Mouse (Mus musculus) myocyte (in vitro differentiated cells): Measurements from ENCODE around the gene Prss57. TPM values are rescaled to one million over a fixed set of nuclear protein-coding genes. Genes with fewer than 3 reads are reported as not detected.

Source experiments
- H3K27me3 ChIP-seq: one replicate; pipeline ENCODE4 v1.6.1; 2011; ENCODE audit not compliant: control insufficient read depth, insufficient read depth, insufficient read length
- H3K36me3 ChIP-seq: one replicate; pipeline ENCODE4 v1.6.1; 2011; ENCODE audit not compliant: control insufficient read depth, insufficient read depth
- H3K4me2 ChIP-seq: one replicate; pipeline ENCODE4 v1.6.1; 2011; ENCODE audit warnings: low read depth, control low read depth
- H3K4me3 ChIP-seq: one replicate; pipeline ENCODE4 v1.5.1; 2011; ENCODE audit warnings: mild to moderate bottlenecking, control low read depth, moderate library complexity
- H3K79me2 ChIP-seq: one replicate; pipeline ENCODE4 v1.6.1; 2011; ENCODE audit not compliant: control insufficient read depth, insufficient read depth
- H3ac ChIP-seq: one replicate; pipeline ENCODE4 v1.6.1; 2011; ENCODE audit not compliant: control insufficient read depth, insufficient read length
- CEBPB ChIP-seq: IDR thresholded peaks from 2 replicates; pipeline ENCODE4 v1.6.1; 2011; ENCODE audit warnings: mild to moderate bottlenecking, moderate library complexity; ENCODE audit not compliant: poor library complexity, insufficient read depth, severe bottlenecking
- E2F4 ChIP-seq: IDR thresholded peaks from one replicate; pipeline ENCODE4 v1.6.1; 2011; ENCODE audit warnings: mild to moderate bottlenecking, control low read depth, moderate library complexity; ENCODE audit not compliant: insufficient read depth
- MAX ChIP-seq: IDR thresholded peaks from one replicate; pipeline ENCODE4 v1.6.1; 2011; ENCODE audit warnings: low read depth, mild to moderate bottlenecking, control low read depth
- MYOD1 ChIP-seq, 3 experiments: IDR thresholded peaks; one replicate each; pipeline ENCODE4 v1.6.1; 2011; ENCODE audit warnings: control low read depth in 2 of 3, low read depth in 2 of 3, mild to moderate bottlenecking in 2 of 3, moderate library complexity in 1 of 3; ENCODE audit not compliant: insufficient read length in 2 of 3, control insufficient read depth in 1 of 3
- MYOG ChIP-seq, 3 experiments: IDR thresholded peaks; one replicate each; pipeline ENCODE4 v1.6.1; 2011; ENCODE audit warnings: control low read depth in 2 of 3, low read depth in 2 of 3, mild to moderate bottlenecking in 2 of 3; ENCODE audit not compliant: insufficient read length in 2 of 3, control insufficient read depth in 1 of 3, insufficient read depth in 1 of 3
- POLR2A ChIP-seq: IDR thresholded peaks from one replicate; pipeline ENCODE4 v1.6.1; 2011; ENCODE audit warnings: low read depth, mild to moderate bottlenecking, control low read depth, moderate library complexity; ENCODE audit not compliant: insufficient read length
- POLR2AphosphoS2 ChIP-seq: IDR thresholded peaks from one replicate; pipeline ENCODE4 v1.6.1; 2011; ENCODE audit warnings: low read depth, control low read depth; ENCODE audit not compliant: insufficient read length
- REST ChIP-seq: IDR thresholded peaks from one replicate; pipeline ENCODE4 v1.6.1; 2011; ENCODE audit warnings: mild to moderate bottlenecking, control low read depth, moderate library complexity; ENCODE audit not compliant: insufficient read depth, insufficient read length
- SRF ChIP-seq: IDR thresholded peaks from one replicate; pipeline ENCODE4 v1.6.1; 2011; ENCODE audit warnings: low read depth; ENCODE audit not compliant: control insufficient read depth, insufficient read length
- TCF12 ChIP-seq: IDR thresholded peaks from one replicate; pipeline ENCODE4 v1.6.1; 2011; ENCODE audit warnings: mild to moderate bottlenecking, control low read depth; ENCODE audit not compliant: poor library complexity, insufficient read depth, severe bottlenecking
- TCF3 ChIP-seq: IDR thresholded peaks from one replicate; pipeline ENCODE4 v1.6.1; 2011; ENCODE audit warnings: low read depth, control low read depth; ENCODE audit not compliant: insufficient read length
- USF1 ChIP-seq: IDR thresholded peaks from one replicate; pipeline ENCODE4 v1.6.1; 2011; ENCODE audit warnings: low read depth, mild to moderate bottlenecking, control low read depth, moderate library complexity
- polyA plus RNA-seq: library from polyadenylated mRNA; unstranded; fragments of >200 nt; fragmentation: generic; extraction: Trizol; gene quantifications from one replicate; pipeline ENCODE4 v1.2.1, GENCODE M21; 2012; ENCODE audit warnings: missing spikeins

The Prss57 gene
- polyA plus RNA-seq, 1 experiment: 0.07 TPM

GRCm38 (mm10) chr10:79798289-79798928 lies 7.6 kb upstream of the Prss57 start:
- TF ChIP-seq CEBPB (no peak), MYOD1 (IDR thresholded peaks at IDR 0.05; ENCODE audit: control insufficient read depth in 1 of 3, insufficient read length in 2 of 3, low read depth in 2 of 3) (no peak), TCF12 (no peak), POLR2AphosphoS2 (no peak), MYOG (IDR thresholded peaks at IDR 0.05; ENCODE audit: control insufficient read depth in 1 of 3, insufficient read depth in 1 of 3, insufficient read length in 2 of 3, low read depth in 2 of 3) (no peak), E2F4 (no peak), REST (no peak), POLR2A (no peak)
- Histone ChIP-seq H3K4me2 (no peak overlapping the region), H3K27me3 (no peaks in the 10 kb centered on the region), H3ac (no peak overlapping the region), H3K4me3 (no peak overlapping the region), H3K79me2 (peaks cover 21% of the 10 kb centered on the region), H3K36me3 (no peaks in the 10 kb centered on the region)

DNA sequence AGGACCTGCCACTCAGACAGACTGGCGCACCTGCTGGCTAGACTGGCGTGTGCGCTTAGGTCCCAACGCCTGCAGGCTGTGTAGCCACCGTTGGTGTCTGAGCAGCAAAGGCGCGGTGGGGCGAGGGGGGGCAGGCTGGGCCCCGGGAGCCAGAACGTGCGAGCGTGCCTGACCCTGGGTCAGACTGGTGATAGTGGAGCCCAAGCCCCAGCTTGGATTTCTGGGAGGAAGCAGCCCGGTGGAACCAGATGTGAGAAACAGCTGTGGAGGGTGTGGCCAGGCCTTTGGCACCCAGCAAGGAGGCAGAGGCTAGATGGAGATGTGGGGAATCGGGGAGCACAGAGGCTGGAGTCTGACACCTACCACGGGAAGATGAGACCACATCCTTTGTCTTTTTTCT lies 6.6 kb upstream of the Prss57 start:
- no peak overlapping the region for H3ac ChIP-seq
- no peak overlapping the region for H3K4me3 ChIP-seq
- H3K79me2 ChIP-seq: peaks cover 21% of the 10 kb centered on the region
- no peaks in the 10 kb centered on the region for H3K36me3 ChIP-seq
- H3K27me3 ChIP-seq: no peaks in the 10 kb centered on the region
- TF ChIP-seq TCF12 (no peak), POLR2A (no peak), MYOD1 (IDR thresholded peaks at IDR 0.05; ENCODE audit: control insufficient read depth in 1 of 3, insufficient read length in 2 of 3, low read depth in 2 of 3) (peak in 1 of 3 experiments; percentile 18), TCF3 (no peak), MYOG (IDR thresholded peaks at IDR 0.05; ENCODE audit: control insufficient read depth in 1 of 3, insufficient read depth in 1 of 3, insufficient read length in 2 of 3, low read depth in 2 of 3) (no peak)
- no peak overlapping the region for H3K4me2 ChIP-seq

GRCm38 (mm10) chr10:79795905-79796304 lies 5.1 kb upstream of the Prss57 start:
- TF ChIP-seq TCF12 (no peak), TCF3 (no peak), POLR2AphosphoS2 (no peak), MYOG (IDR thresholded peaks at IDR 0.05; ENCODE audit: control insufficient read depth in 1 of 3, insufficient read depth in 1 of 3, insufficient read length in 2 of 3, low read depth in 2 of 3) (no peak), REST (no peak), CEBPB (no peak), MAX (no peak), POLR2A (no peak), MYOD1 (IDR thresholded peaks at IDR 0.05; ENCODE audit: control insufficient read depth in 1 of 3, insufficient read length in 2 of 3, low read depth in 2 of 3) (no peak), SRF (no peak), USF1 (no peak), E2F4 (no peak)
- H3K79me2 ChIP-seq: peaks cover 21% of the 10 kb centered on the region
- no peak overlapping the region for H3K4me3 ChIP-seq
- no peaks in the 10 kb centered on the region for H3K27me3 ChIP-seq
- H3K4me2 ChIP-seq: no peak overlapping the region
- no peaks in the 10 kb centered on the region for H3K36me3 ChIP-seq
- H3ac ChIP-seq: no peak overlapping the region

DNA sequence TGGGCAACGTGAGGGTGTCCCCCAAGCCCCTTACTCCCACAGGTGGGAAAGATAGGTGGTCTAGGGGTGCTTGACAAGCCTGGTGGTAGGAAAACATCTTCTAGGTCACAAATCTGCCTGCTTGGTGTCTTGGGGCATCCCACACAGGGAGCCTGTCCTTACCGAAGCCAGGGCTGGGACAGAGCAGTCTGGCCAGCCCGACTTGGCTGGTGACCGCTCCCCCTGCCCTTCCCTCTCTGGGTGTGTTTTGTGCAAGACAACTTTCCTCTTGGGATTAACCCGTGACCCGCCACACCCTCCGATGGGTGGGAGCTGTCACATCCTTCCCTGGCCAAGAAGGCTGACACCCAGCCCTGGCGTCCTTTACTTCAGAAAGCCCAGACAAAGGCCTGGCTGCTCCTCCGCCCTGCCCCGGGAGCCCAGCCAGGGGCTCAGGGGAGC lies 3.8 kb upstream of the Prss57 start:
- H3K4me2 ChIP-seq: peak overlapping the region; percentile 99
- H3K27me3 ChIP-seq: no peaks in the 10 kb centered on the region
- no peaks in the 10 kb centered on the region for H3K36me3 ChIP-seq
- peak; percentile 75 for TF ChIP-seq POLR2A
- TF ChIP-seq TCF3: no peak
- peak; percentile 79 for TF ChIP-seq POLR2AphosphoS2
- no peak for TF ChIP-seq TCF12
- no peak for TF ChIP-seq MYOG (IDR thresholded peaks at IDR 0.05; ENCODE audit: control insufficient read depth in 1 of 3, insufficient read depth in 1 of 3, insufficient read length in 2 of 3, low read depth in 2 of 3)
- H3K4me3 ChIP-seq: peak overlapping the region; percentile 50
- H3K79me2 ChIP-seq: peaks cover 20% of the 10 kb centered on the region
- H3ac ChIP-seq: no peak overlapping the region

DNA sequence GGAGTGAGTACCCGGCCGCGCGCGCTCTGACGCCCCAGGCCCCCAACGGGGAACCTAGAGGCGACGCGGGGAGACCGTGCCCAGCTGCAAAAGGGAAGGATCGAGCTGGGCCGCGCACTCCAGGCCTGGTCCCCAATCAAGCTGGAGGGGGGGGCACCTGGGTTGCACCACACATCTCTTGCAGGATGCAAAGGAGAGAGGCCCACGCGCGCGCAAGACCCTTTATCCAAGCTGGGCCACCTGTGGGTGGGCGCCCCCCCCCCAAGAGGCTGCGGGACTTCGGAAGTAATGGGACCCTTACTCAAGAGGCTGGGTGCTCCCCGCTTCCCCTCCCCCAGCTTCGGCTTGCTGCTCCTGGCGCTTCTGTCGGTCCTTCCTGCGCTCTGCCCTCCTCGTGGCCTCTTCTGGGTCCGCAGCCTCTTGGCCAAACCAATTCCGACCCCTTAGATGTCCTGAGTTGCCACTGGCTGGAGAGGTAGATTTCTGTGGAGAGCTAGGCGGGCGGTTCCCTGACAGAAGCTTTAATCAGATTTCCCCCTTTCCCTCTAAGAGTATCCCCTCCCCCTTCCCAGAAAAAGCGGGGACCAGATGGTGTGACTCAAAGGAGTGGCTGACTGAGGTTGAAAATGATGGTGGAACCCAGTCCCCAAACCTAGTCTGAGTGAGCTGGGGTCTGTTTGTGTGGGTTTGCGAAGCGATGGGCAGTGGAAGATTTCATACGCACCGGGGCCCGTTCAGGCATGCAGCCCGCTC lies 3.2 kb upstream of the Prss57 start:
- Histone ChIP-seq H3K36me3 (no peaks in the 10 kb centered on the region), H3K4me3 (peak overlapping the region; percentile 50), H3K79me2 (peaks cover 14% of the 10 kb centered on the region), H3ac (peak overlapping the region; percentile 34), H3K4me2 (peak overlapping the region; percentile 99), H3K27me3 (no peaks in the 10 kb centered on the region)
- TF ChIP-seq CEBPB (no peak), USF1 (no peak), POLR2A (no peak), REST (no peak), TCF12 (no peak), MYOG (IDR thresholded peaks at IDR 0.05; ENCODE audit: control insufficient read depth in 1 of 3, insufficient read depth in 1 of 3, insufficient read length in 2 of 3, low read depth in 2 of 3) (no peak), MAX (no peak), SRF (no peak), POLR2AphosphoS2 (no peak), E2F4 (no peak), MYOD1 (IDR thresholded peaks at IDR 0.05; ENCODE audit: control insufficient read depth in 1 of 3, insufficient read length in 2 of 3, low read depth in 2 of 3) (no peak), TCF3 (no peak)
